Mouse (Mus musculus) right cerebral cortex, adult 2 months (tissue): Measurements from ENCODE around the gene Scgb1b27.
"Not testable (repeated sequence)": the region's sequence is repeated elsewhere in the genome, so short reads cannot be mapped to it uniquely, and the experiment has no call there.

Source experiments
- DNase-seq, 2 experiments: peaks; one replicate each; pipeline ENCODE4 v3.0.0; 2021 to 2022; ENCODE audit warnings: low spot score in 2 of 2

The Scgb1b27 gene

DNA sequence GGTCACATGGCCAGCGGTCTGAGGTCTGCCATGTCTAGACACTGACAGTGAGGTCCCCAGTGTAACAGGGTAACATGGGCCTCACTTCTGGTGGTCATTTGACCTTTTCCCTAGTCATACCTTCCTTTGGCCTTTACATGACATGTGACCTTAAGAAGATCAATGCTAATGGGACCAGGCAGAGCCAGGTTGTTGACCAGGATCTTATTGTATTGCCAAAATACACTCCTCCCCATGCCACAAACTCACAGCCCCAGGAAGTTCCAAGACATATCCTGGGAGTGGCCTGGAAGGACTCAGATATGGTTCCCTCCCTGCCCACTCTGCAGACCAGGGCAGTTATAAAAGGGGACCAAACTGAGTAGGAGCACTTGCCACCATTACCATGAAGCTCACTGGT, at the start of gene Scgb1b27:
Gene Scgb1b27, plus strand, starts transcription at position 301 of the 400 bp plus-strand sequence.
- DNase-seq: not testable (repeated sequence)

DNA sequence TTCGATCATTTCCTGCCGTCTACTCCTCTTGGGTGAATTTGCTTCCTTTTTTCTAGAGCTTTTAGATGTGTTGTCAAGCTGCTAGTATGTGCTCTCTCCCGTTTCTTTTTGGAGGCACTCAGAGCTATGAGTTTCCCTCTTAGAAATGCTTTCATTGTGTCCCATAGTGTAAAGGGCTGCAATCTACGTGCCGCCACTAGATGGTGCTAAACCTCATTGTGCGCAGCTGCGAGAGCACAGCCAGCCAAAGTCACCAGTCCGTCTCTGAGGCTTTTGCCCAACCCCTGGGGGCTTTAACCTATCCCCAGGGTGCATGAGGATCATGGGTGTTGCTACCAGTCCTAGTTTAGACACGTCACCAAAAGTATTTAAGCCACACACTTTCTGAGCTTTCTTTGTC, 39.0 kb upstream of the Scgb1b27 start:
- peak; percentile 4 to 5 for DNase-seq

DNA sequence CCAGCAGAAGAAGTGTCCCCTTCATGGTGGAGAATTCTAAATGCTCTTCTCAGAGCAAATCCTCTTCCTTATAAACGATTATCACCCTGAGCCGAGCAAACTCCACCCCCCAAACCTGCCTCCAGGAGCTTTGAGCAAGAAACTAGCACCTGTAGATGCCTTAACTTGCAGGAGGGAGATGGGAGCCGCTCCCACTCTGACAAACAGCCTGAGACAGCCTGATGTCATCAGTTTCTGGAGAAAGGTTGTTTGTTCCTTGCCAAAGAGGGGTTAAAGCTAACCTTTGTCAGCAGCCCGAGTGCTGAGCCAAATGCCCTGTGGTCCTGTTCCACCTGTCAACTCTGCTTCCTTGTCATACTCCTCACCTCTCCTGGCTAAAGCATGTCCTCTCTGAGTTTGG, 7.4 kb upstream of the Scgb1b27 start, which contains the start of gene Scgb2b27:
Gene Scgb2b27, minus strand, starts transcription at position 101 of the 400 bp plus-strand sequence.
- no peak for DNase-seq

DNA sequence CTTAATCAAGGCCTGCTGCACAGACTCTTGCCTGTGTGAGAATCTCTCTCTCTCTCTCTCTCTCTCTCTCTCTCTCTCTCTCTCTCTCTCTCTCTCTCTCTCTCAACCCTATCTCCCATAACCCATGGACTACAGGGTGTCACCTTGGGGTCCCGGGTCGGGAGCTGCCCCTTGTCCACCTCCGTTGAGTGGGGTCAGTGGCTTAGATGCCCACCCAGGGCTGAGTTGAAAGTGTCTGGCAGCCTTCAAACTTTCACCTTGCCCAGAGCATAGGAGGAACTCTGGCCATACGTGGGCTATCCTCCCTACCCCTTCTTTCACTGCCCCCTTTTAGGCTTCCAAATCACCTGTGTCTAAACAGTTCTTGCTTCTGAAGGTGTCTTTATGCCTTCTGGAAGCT, 4.4 kb downstream of the Scgb1b27 start:
- DNase-seq: no peak

DNA sequence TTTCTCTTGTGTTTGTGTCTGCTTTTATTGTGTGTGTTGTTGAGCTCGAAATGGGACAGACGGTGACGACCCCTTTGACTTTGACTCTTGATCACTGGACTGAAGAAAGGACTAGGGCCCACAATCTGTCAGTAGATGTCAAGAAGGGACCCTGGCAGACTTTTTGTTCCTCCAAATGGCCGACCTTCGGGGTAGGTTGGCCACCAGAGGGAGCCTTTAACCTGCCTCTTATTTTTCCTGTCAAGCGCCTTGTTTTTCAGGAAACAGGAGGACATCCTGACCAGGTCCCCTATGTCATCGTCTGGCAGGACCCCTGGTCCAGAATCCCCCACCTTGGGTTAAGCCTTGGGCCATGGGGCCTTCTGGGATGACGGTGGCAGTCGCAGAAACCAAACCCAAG, 5.9 kb downstream of the Scgb1b27 start:
- not testable (repeated sequence) for DNase-seq

DNA sequence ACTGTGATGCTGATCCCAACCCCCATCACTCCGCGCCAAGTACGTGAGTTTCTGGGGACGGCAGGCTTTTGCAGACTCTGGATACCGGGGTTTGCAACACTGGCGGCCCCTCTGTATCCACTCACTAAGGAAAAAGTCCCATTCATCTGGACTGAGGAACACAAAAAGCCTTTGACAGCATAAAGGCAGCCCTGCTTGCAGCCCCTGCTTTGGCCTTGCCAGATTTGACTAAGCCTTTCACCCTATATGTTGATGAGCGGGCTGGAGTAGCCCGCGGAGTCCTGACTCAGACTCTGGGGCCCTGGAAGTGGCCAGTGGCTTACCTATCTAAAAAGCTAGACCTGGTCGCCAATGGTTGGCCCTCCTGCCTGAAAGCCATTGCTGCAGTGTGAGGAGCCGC, 8.7 kb downstream of the Scgb1b27 start:
- DNase-seq: no peak

DNA sequence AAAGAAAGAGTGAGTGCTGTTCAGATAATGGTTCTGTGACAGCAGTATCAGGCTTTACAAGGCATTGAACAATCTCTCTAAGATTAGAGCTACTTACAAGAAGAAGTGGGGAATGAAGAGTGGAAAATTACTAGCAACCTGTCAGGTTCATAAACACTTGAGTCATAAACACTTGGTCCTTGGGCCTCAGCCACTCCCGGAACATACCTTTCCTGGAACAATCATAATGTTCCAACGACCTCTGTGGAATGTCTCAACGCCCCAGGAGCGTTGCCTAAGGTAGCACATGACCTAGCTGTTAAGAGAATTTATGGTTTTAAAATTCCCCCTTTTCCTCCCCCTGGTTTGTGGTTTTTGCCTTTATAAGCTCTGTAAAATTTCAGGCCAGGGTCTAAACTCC, 13.3 kb downstream of the Scgb1b27 start:
- not testable (repeated sequence) for DNase-seq

DNA sequence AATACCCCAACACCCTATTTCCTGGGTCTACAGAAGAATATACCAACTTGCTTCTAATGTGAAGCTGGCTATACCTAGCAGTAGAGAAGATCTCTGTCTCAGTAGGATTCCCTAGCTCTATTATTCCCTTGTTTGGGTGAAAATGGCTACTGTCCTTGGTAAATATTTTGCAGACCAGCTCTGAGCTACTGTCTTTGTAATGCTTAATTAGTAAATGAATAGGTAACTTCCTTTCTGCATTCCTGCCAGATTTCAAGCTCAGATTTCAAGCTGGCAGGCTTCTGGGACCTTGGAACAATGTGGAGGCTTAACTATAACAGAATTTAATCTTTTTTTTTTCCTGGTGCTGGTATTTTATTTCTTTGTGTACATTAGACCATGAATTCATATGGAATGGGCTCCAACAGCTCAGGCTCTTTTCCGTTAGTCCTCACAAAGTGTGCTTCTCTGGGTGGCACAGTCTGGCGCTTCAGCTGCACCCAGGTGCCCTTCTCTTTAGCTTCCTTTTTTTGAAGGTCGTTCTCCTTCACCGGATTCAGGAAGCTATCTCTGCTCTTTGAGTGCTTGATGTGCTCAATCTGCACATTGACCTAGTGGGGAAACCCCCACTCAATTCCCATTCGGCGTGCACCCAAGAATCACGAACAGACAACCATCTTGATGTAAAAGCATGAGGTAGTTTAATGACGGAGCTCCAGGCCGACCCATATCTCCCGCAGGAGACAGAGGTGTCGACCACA, 15.0 kb downstream of the Scgb1b27 start:
- DNase-seq: not testable (repeated sequence)

DNA sequence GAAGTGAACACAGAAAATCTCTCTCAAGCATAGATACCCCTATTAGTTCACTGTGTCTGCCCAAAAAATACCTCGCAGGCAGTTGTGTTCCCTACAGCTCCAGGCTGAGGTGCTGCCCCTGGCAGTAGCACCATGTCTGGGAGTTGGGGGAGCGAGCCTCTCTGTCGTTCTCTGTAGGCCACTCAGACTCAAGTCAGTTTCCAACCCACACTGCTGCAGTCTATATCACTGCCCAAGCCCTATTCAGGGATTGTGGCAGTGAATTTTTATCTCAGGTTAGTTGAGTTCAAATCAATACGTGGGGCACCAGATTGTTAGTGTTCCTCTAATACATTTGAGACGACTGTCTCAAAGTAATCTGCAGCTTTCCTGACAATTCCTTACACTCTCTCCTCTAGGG, 46.8 kb downstream of the Scgb1b27 start:
- DNase-seq: not testable (repeated sequence)
